Mouse (Mus musculus) monocyte, adult 5-6 weeks (primary cell): ENCODE data around the gene Atp8b4. TPM values are rescaled to one million over a fixed set of nuclear protein-coding genes. Genes with fewer than 3 reads are reported as not detected.

ENCODE experiments used
- ATAC-seq: fragments of 153-309, 156-312 bp; replicated peaks from 2 replicates; pipeline ENCODE4 v1.8.0; 2017; ENCODE audit warnings: mild to moderate bottlenecking; ENCODE audit not compliant: low TSS enrichment, insufficient number of reproducible peaks, severe bottlenecking, poor library complexity, low FRiP score
- total RNA-seq: library from RNA; stranded (forward); fragments of 200-1000, 200-491, 200-594 nt; gene quantifications from 3 replicates; pipeline ENCODE4 v1.2.3, GENCODE M21; 2017

The Atp8b4 gene
- total RNA-seq, 1 experiment from 2014 or later, result 75.4 TPM

DNA sequence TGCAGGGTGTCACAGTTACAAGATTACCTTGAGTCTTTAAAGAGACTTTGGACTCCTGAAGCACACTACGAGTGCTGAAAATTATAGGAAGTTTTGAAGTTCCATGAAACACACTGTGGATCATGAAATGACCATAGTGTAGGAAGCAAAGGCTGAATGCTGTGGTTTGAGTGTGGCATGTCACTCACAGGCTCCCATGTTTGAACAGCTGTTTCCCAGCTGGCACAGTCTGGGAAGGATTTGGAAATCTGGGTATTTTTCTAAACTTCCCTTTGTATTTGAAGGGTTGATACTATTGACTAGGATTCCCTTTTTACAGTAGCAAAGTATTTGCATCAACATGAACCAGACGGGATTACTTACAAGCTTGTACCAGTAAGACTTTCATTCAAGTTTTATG lies 105.5 kb downstream of the Atp8b4 start:
- ATAC-seq, result no peak

DNA sequence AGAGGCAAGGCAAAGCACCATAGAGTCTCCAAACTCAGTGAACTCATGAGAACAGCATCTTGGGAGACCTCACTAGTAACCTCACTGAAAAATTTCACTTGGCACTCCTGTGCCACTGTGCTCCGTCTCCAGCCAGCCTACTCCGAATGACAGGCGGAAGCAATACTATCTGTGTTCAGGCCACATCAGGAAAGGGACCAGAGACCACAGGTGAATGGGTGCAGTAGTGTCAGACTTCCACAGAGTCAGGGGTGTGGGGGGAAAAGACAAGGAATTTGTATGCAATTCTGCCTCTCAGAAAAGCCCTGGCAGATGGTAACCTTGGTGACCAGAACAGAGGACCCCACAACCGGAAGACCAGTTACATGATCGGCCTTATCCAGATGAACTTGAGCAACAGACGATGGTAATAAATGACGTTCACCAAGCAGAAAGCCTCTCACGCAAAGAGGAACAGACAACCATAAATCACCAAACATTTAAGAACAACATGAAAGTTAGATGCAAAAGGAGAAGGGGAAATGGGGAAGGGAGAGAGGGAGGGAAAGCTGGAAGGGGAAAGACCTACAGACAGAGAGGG lies 112.9 kb downstream of the Atp8b4 start:
- ATAC-seq, result no peak

DNA sequence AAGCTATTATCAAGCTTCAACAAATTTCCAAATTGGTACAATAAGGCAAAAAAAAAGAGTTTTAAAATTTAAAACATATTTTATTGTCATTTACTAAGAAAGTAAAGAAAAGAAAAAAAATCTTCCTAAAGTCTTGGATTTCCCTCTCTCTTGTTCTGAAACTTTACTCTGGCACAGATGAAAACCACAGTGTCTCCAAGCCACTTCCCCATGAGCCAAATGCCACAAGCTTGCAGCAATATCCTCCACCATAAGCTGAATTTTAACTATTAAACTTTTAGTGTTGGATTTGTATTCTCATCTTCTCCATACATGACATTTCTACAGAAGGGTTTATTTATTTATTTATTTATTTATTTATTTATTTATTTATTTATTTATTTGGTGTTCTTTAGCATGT lies 114.4 kb downstream of the Atp8b4 start:
- ATAC-seq, result no peak

DNA sequence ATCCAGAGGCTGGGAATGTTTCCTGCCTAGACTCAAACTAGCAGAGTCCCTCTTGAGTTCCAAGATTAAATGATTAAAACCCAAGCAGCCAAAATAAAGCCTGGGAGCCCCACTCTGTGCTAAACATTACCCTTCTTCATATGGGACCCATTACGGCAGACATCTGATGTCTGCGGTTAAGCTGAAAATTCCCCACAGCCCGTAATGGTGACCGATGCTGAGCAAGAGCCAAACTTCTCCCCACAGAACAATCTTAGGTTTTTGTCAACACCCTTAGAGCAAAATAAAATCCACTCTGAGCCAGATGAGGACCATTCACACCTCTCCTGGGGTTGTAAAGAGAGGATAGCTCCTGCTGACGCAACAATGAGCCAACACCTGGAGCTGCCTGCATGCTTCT lies 120.2 kb downstream of the Atp8b4 start:
- no peak for ATAC-seq

DNA sequence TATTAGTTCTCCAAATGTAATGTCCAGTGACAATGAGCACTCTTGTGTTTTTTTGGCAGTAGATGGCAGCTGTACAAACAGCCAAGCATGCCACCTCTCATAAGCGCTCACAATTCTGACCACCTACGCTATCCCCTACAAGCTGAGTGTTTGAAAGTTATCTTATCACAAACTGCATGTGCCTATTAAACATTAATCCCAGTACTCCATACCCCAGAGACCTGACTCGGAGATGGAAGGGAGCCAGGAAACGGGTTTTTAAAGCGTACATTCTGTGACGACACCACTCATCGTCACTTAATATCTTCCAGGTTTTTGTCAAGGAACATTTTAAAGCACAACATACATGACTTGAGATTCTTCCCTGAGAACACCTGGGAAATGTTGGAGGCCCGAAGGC lies 128.8 kb downstream of the Atp8b4 start:
- ATAC-seq, result no peak

- ATAC-seq, result no peak
Measured at GRCm38 (mm10) chr2:126369815-126370214, 130.7 kb downstream of the Atp8b4 start.

DNA sequence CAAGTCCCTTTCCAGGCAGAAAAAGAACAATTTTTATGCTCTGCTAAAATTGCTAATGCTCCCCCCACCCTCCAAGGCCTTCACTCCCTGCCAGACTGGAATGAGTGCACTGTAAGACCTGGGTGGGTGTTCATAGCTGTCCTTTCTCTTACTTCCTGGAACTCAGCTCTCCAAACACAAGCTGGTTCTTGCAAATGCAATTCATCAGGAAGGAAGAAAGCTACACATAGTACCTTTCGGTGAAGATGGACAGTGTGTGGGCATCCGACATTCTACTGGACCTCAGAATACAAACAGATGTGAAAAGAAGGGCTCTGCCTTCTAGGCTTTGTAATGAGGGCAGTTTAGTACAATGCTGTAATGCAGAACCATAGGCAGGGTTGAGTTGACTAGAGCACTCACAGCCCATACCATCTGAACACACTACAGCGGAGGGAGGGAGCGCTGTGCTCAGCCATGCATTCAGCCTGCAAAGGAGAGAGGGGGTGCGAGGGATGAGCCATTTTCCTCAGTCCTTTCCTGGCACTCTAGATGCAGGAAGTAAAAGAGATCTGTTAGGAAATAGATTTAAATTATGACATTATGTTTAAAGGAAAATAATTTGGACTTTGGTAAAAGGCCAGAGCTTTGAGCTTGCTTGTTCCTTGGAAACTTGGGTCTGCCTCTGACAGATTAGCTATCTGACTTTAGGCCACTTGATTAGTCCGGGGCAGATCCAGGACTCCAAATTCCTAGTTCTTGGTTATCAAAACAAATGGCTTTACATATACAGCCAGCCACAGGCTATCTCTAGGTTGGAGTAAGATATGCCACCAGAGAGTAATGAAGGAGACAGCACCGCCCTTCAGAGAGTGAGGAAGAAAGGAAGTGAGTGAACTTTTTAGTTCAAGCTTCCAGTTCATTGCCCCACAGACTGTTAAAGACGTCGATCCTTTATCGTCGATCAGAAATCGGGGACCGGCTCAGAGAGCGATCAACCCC lies 136.4 kb downstream of the Atp8b4 start:
- ATAC-seq, result no peak

DNA sequence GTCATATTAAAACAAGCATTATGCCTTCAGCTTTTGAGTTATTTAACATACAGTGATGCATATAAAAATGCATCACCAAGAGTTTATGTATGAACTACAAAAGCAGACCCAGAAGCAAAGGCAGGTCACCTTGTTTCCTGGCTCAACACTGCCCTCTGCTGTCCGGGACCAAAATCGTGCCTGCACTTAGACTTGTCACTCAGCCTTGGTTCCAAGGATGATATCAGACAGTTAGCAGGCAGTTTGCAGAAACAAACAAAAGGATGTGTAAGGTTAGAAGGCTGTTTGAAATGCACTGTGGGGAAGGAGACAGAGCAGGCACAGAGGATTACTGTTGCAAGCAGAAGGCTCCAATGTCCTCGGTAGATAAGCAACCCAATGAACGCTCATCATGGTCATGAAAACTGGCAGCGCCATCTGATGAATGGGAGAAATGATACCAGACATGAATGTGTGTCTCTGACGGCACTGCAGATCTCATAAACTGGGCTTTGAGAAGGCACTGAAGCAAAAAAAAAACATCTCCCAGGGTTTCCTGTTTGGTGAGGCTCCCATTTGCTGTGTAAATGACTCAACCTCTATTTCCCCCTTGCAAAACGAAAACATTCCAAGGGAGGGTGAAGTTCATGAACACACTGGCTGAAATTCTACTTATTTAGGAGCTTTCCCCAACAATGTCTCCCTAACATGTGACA lies 137.3 kb downstream of the Atp8b4 start:
- ATAC-seq, result 0 out of 2 replicates have a peak, but pooled peaks have one; percentile 66

DNA sequence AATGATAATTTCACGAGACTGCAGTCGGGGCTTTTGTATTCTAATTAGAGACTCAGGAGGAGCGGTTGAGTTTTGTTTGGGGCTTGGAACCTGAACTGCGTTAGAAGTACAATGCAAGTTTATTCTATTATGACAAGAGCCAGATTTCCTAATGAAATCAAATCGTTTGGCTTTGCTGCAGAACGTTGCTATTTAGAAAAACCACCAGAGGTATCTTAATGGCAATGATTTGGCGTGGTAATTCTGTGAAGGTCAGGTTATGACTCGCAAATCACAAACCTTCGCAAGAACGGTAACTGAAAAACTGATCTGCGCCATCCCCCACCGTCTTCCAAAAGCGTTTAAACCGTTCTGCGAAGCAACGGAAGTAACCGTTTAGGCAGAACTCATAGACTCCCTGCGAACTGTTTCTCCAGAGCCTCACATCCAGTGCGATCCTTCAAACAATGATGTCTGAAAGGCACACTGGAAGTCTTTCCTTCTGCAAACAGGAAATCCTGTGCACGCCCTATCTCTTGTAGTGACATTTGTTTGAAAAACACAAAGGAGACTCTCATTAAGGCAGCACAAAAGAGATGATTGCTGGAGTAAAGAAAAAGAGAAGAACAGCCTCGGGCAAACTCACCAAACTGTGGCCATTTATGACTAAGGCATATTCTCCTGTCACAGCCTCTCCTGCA lies 139.2 kb downstream of the Atp8b4 start:
- ATAC-seq, result no peak

DNA sequence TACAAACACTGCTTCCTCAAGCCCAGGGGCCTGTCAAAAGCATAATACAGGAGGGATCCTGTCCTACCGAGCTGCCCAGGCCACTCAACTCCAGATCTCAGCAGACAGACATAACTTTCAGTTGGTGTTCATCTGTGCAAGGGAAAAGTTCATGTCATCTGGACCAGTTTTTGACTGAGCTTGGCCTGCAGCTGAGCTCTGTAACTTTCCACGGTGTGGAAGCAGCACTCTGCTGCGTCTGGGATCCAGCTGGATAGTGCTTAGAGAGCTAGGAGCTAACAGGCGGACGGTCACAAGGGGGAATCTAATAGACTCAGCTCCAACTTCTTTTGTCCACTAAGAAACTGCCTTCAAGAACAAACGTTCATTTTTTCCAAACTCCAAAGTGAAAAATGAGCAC lies 139.8 kb downstream of the Atp8b4 start:
- ATAC-seq, result no peak

GRCm38 (mm10) chr2:126359965-126360364 lies 140.5 kb downstream of the Atp8b4 start:
- no peak for ATAC-seq

DNA sequence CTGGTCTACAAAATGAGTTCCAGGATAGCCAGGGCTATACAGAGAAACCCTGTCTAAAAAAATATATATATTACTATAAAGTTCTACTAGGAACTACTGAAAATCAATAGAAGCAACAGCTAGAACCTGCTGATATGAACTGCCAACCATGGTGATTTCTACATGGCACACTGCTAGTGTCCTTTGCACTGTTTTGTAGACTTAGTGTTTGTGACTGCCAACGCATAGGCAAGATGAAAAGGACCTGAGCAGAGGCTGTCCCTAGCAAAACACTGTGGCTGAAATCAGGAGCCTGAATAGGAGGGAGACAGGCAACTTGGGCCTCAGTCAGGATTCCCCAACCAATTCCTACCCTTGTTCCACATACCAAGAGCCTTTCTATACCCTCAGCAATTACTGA lies 141.2 kb downstream of the Atp8b4 start:
- ATAC-seq, result no peak

DNA sequence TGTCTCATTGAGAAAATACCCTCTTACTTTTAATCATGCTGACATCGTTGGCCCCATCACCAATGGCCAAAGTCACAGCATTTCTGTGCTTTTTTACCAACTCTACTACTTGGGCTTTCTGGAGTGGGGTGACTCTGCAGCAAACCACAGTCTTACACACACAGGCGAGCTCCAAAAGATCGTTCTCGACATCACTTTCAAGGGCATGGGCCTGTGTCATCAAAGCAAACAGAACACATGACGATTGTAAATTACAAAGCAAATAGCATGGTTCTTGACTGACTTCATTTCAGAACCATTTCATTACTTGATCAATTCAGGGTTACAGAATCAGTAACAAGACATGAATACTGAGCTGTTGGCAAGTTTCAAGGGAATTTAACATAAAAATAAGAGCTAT lies 141.7 kb downstream of the Atp8b4 start:
- ATAC-seq, result no peak

- ATAC-seq, result no peak
Measured at GRCm38 (mm10) chr2:126355259-126355658, 145.2 kb downstream of the Atp8b4 start.

DNA sequence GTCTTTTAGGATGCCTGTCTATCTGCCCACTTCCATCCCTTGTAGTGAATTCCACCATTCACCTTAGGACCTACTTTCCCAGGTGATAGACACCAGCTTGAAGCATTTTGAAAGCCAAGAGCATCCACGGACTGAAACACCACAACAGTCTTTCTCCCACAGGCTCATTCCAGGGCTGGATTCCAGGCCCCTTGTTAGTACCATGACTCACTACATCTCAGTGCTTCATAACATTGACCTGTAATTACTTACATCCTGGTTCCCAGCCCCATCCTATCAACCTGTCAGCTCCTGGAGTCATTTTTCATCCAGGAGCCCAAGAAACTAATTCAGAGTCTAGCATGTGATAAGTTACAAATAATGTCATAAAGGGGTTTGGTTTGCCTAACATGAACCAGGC lies 148.7 kb downstream of the Atp8b4 start:
- no peak for ATAC-seq

DNA sequence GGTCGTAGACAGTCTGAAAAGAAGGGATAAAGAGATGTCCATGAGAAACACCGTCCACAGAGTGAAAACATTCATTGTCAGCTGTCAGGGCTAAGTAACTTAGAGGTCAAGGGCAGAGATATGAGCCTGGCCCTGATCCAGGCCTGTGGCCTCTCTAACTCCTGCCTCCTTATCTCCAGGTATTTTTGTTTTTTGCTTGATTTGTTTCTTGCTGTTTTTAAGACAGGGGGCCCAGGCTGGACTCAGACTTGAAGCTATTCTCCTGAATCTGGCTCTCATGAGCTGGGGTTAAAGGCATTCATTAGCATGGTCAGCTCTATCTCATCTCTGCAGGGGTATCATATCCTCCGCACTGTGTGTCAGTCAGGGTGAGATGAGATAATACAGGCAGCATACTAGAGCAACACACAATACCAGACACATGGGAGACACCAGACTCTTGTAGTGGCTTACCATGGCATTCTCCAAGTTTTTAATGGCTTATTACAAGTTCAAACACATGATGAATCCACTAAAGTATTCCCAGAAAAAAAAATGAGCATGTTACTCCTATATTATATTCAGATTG lies 157.4 kb downstream of the Atp8b4 start:
- ATAC-seq, result no peak

- ATAC-seq, result no peak
Measured at GRCm38 (mm10) chr2:126341521-126341920, 159.0 kb downstream of the Atp8b4 start.

- ATAC-seq, result no peak
Measured at GRCm38 (mm10) chr2:126340201-126340600, 160.3 kb downstream of the Atp8b4 start.

GRCm38 (mm10) chr2:126339516-126339915 lies 161.0 kb downstream of the Atp8b4 start:
- no peak for ATAC-seq
